Mouse (Mus musculus) left cerebral cortex, adult 9 months (tissue): ENCODE measurements around the gene Setd5.

ENCODE experiments used
- DNase-seq, 2 experiments: peaks; one replicate each; pipeline ENCODE4 v3.0.0; 2022; ENCODE audit warnings: low spot score in 2 of 2

Setd5 gene

DNA sequence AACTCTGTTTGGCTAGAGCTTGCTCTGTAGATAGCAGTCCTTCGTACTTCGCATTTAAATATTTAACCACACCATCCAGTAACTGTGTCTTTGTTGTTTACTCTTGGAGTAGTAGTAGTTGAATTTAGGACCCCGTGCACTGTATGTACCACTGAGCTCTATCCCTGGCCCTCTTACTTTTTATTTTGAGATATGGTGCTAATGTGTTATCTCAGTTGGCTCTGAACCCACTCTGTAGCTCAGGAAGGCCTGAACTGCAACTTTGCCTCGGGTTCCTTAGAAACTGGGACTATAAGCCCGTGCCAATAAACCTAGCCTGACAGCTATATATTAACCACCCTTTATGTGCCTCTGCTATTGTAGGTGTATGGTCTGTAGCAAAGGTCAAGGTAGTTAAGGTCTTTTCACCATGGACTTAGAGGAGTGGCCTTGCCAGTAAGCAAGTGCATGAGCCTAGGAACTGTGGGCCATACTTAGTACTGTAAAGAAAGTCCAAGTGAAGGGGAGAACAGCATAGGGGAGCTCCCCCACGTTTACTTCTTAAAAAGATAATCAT, 22.5 kb upstream of the Setd5 start:
- no peak for DNase-seq

DNA sequence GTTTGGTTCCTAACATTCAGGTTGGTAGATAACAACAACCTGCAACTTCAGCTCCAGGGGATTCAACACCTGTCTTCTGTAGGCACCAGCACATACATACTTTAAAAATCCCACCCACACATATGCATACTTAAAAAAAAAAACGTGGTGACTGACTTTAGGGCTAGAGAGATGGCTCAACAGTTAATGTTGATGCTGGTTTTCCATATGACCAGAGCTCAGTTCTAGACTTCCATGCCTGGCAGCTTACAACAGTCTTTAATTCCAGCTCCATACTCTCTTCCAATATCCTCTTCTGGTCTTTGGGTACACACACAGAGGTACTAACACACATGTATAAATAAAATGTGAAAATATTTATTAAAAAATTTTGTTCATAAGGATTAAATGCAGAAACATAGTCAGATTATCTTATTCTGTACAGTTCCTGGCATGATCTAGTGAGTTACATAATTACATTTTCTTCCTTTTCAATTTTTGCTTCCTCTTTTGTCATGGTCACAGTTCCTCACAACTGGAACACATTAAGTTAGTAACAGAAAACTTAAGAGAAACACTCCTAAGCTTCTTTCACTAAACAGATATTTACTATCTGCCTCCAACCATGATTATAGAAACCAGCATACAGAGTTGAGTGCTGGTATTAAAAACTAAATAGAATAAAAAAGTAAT, 16.1 kb upstream of the Setd5 start:
- DNase-seq, result no peak

DNA sequence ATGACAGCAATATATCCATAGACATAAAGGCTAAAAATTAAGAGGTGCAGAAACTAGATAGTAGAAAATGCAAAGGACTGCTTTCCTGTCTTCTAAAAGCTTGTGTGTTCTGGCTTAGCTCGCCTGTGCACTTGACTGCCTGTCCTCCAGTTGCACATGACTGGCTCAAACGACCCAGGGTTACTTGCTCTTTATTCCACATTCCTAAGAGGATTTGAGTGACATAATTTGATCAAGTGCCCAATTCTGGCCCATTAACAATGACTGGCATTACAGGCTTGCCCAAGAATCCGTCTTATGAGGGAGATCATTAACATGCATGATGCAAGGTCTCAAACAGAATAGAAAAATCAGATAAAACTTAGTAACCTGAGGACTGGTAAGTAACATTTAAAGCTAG, 14.9 kb upstream of the Setd5 start:
- DNase-seq, result no peak

DNA sequence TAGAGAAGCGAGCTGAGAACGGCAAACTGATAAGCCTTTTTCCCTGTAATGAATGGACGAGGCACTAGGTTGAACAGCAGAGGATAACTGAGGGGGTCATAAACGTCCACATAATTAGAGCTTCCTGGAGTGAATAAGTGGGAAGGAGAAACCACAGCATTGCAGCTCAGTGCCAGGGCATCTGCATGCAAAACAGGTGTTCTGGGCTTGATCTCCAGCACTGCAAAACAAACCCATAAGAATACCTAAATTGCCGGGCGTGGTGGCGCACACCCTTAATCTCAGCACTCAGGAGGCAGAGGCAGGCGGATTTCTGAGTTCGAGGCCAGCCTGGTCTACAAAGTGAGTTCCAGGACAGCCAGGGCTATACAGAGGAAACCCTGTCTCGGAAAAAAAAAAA, 13.8 kb upstream of the Setd5 start:
- DNase-seq, result no peak

DNA sequence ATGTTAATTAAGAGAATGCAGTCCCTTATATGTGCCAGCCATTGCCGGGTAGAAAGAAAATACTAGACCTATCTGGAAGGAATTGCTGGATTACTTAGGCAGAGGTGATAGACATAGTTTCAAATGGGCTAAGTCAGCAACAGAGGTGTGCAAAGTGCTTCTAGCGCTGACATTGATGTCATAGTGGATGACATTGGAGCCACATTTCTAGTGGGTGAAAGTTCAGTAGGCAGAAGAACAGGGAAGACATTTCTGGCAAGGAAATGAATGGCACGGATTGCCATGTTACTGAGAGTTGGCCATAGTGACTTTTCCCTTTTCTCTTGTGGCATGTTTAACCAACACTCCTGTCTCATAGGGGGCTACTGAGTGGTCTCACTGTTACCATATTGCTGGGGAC, 12.0 kb upstream of the Setd5 start:
- no peak for DNase-seq

DNA sequence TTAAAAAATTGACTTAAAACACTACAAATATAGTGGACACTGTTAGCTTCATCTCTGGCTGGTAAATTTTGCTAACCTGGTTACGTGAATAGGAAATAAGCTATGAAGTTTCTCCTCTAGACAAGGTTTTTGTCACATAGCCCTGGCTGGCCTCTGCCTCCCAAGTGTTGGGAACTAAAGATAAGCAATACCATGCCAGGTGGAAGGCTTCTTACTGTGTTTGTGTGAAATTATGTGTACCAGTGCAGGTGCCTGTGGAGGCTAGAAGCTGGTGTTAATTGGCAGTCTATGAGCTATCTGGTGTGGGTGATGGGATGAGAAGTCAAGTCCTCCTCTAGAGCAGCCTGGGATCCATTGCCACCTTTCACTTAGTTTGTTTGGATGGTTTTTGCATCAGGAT, 8.0 kb upstream of the Setd5 start:
- DNase-seq, result no peak

DNA sequence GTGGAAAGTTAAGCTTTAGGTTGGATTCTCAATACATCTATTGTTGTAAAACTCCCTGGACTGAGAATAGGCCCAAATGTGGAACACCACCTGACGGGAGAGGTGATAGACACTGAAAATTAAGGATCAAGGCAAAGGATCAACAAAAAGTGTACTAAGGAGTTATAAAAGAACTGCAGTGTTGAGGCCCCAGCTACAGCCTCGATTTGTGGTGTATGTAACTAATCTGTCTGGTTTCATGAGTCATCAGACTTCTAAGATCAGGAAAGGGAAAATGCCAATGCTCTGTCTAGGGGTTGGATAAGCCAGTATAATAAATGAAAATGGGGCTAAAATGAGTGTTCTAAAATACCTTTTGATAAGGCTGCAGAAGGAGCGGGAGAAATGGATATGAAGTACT, 1.9 kb upstream of the Setd5 start:
- no peak for DNase-seq

DNA sequence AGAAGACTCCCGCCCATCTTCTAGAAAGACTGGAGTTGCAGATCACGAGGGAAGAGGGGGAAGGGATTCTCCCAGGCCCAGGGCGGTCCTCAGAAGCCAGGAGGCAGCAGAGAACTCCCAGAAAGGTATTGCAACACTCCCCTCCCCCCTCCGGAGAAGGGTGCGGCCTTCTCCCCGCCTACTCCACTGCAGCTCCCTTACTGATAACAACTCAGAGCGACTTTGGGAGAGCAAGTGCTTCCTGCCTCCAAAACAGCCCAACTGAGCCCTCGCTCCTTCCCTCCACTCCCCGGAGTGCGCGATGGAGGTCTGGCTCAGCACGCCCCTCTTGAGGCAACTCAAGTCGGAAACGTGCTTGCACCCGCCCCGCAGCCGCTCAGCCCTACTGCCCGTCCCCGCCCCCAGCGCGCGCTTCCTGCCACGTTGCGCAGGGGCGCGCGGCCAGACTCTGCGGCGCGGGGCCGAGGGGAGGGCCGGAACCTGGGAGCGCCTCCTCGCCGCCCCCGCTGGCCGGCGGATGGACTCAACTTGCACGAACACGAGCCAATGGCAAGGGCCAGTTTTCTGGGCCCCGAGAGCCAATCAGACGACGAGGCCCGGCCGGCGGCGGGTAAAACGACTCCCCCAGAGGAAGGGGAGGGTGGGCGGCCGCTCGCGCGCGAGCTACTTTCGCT, 1.0 kb upstream of the Setd5 start:
- DNase-seq, result peak; percentile 81 to 91

DNA sequence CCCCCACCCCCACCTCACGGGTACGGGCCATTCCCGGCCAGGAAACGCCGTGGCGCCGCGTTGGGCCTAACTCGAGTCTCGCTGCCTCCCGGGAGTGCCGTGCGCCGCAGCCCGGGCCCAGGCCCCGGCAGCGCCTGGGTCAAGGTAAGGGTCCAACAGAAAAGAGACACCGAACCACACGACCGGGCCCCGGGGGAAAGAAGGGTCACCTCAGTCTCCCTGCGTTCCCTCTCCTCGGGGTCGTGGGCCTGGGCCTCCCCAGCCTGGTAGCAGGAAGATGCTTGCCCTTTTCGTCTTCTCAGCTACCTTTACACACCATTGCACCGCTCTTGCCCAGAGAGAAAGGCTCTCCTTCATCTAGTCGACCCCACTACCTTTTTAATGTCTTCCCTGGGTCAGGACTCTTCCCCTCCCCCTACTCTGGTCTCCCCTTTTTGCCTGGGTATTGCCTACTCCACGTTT, 435 bp downstream of the Setd5 start:
- no peak for DNase-seq

DNA sequence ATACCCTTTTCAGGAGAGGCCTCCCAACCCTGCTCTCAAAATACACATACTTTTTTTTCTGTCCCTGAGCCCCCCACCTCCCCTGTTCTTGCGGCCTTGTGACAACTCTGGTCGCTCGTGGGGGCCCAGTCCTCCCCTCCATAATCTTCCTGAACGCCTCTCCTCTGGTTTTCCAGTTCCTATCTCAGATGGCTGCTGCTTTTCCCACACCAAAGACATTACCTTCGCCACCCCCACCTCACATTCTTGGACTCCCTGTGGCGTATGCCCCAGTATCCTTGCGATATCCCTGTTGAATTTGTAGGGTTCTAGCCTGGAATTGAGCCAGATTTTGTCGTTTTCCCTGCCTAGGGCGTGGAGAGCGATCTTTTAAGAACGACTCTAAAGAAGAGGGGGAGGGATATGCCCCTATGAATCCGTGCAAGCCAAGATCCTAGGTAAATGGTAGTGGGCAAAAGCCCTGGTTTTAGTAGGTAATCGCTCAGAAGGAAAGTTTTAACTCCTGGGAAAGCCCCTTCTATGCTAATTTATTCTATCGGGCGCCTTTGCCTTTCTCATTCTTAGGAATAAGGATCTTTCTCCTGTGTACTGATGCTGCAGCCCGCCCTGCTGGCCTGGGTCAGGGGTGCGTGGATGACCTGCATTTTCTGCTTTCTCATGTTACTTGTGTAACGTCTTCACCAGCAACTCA, 1.0 kb downstream of the Setd5 start:
- peak; percentile 35 to 36 for DNase-seq

DNA sequence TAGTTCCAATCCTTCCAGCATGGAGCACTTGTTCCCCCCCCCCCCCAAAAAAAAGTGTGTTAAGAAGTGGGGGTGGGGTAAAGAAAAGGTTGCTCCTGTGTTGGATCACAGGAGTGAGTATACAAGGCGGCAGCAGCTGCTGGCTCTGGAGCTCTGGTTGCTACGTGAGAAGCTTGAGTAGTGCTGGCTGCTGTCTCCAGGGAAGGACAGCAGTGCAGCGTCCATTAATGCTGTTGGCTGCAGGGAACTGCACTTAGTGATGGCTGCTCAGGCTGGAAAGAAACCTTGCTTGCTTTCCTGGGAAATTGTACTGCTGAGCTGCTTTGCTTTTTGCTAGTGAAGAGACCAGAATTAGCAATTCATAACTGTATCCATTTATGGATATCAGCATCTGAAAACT, 2.3 kb downstream of the Setd5 start:
- peak in 1 of 2 experiments; percentile 17 for DNase-seq

DNA sequence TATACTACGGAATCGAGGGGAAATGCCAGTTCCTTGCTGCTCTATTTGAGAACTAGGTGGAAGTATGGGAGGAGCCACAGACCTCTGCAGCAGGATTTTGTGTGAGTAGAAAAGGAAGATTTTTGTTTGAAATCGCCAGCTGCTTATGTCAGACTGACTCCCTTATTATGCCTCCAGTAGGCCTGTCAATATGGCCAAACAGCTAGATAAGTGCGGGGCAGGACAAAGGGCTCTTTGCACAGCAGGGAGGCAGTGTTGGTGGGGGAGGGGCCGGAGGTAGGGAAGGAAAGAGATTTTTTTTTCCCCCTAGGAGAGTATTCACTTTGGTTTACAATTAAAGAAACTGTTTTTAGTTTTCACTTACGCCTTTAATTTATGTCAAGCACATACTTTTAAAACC, 5.1 kb downstream of the Setd5 start:
- no peak for DNase-seq

DNA sequence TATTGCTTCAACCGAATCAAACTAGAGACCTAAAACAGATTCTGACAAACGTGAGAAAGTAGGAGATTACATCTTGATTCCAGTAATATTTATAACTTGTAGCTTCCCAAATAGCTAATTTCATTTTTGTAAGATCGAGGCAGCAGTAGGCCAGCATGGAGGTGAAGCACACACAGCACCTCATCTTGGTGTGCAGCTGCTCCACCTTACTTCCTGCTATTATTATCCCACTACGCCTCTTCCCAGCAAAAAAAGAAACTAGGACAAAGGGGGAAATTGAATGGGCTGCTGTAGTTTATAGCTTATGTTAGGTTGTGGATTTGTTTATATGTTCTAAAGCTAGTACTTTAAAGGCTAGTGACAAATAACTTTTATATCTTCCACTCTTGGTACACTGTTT, 7.4 kb downstream of the Setd5 start:
- no peak for DNase-seq

DNA sequence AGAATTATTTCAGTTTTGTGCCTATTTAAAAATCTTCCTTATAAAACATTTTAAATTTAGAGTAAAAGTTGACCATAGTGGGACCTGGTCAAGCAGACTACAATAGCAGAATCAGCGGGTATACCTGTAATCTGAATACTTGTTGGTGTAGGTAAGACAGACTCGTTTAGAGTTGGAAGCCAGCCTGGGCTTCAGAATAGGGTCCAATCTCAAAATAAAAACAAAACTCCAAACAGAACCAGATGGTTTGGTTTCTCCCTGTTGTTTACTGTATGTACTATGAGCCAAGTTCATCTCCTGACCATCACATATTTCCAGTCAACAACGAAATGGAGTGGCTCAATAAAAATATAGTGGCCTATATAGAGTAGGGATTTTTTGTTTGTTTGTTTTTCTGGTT, 16.0 kb downstream of the Setd5 start:
- DNase-seq, result no peak

DNA sequence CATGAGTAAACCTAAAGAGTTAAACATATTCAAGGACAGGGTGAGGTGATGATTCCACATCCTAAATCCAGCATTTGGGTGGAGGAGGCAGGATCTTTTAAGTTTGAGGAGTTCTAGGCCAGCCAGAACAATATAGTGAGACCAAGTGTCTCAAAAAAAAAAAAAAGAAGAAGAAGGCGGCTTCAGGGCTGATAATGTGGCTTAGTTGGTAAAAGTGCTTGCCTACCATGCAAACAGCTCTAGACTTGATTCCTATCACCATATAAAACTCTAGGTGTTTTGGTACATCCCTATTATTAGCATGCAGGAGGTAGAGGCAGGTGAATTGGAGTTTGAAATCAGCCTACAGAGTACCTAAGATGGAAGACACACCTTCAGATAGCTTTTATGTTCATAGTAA, 18.4 kb downstream of the Setd5 start:
- DNase-seq, result no peak

DNA sequence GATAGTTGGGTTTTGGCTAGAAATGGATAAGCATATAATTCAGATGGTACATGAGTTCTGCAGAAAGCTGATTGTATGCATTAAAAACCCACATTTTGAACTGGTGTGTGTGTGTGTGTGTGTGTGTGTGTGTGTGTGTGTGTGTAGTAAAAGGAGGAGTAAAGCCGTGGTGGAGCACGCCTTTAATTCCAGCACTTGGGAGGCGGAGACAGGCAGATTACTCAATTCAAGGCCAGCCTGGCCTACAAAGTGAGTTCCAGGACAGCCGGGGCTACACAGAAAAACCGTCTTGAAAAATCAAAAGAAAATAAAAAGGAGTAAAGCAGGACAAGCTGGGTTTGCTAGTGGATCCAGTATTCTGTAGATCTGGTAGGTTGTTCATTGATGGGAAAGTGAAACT, 20.5 kb downstream of the Setd5 start:
- DNase-seq, result no peak

DNA sequence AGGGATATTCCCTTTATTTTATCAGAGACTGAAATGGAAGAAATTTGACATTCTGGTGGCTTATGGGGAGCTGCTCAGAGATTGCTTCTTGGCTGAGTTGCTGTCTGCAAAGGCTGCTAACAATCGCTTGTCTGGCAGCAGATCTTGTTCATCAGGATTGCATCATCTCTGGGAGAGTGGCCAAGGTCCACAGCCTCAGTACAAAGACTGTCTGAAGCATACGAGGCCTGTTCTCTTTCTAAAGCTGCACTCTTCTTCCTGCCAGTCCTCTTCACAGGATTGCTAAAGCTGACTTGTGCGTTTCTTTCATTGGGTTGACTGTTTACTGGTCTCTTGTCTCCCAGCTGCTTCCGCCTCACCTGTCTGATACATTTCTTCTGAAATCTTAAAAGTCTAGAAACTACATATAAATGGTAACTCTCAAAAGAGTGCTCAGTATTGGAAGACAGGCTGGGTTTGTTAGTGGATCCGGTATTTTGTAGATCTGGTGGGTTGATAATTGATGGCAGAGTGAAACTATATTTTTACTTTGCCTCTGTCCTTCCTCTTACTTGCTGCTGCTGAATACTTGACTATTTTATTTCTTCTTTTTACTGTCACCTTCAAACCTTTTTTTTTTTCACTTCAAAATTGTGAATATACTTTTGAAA, 22.6 kb downstream of the Setd5 start:
- peak; percentile 72 to 90 for DNase-seq

DNA sequence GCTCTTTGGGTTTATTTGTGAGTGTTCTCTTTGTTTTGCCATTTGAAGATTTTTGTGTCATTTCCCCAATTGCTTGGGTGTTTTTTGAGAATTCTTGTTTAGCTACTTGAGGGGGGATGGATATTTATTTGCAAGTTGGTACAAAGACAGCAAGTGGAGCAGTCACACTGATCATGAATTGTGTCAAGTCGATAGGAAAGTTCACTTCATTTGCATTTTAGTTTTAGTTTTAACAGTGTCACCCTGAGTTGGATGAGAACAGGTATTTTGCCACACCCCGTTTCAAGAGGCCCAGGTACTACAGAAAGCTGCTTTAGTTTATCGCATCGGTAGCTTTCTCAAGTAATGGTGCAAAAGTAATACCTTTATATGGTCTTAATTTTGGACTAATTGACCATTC, 25.4 kb downstream of the Setd5 start:
- DNase-seq, result no peak

DNA sequence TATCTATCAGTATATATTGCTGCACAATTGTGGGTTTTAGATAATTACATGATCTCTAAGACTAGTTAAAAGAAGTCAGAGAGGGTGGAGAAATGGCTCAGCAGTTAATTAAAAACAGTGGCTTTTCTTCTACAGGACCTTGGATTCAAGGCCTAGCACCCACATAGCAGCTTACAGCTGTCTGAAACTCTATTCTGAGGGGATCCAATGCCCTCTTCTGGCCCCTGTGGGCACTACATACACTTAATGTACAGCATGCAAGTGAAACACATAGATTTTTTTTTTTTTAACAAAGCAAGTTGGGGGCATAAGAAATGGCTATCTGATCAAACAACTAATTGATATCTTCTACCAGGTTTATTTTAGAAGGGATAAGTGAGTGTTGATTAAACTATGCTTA, 26.6 kb downstream of the Setd5 start:
- peak in 1 of 2 experiments; percentile 23 for DNase-seq

DNA sequence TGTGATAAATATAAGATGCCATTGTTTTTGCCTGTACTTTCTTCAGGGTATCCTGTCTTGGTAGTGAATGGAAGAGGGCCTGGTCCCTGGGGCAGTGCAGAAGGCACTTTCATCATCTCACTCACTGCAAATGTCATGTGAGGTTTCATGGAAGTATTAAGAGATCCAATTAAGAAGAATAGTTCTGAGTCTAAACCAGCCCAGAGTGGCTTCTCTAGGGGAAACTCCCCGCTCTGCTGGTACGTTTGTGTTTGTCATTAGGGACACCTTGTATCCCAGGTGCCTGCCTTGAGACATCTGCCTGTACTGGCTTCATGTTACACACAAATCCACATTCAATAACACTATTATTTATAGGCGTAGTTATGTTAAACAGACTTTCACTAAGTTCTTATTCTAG, 32.2 kb downstream of the Setd5 start:
- DNase-seq, result no peak

DNA sequence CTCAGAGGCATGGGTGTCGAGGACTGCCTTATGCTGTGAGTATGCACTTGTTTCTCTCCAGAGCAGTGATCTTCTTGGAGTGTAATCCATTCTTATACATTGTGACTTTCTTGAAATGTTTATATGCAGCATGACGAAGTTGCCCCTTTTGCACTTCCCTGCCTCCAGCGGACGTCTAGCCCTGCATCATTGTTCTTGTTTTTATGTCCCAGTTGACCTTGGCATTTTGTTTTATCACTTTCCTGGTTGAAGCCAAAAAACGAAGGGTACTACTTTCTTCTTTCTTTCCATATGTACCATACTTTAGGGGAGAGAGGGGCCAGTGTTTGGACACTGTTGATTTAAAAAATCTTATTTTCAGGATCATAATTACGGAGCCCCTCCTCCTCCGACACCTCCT, 32.8 kb downstream of the Setd5 start:
- DNase-seq, result no peak

DNA sequence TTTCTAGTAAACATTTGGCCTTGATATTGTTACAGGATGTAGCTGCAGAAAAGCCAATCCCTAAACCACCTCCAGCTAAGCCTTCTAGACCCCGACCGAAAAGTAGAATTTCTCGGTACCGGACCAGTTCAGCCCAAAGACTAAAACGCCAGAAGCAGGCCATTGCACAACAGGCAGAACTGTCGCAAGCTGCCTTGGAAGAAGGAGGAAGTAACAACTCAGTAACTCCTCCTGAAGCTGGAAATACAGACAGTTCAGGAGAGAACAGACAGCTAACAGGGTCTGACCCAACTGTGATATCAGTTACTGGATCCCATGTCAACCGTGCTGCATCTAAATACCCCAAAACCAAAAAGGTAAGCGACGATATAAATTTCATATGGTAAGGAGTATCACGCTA, 43.6 kb downstream of the Setd5 start:
- DNase-seq, result no peak
